Mouse (Mus musculus) embryonic facial prominence, embryonic 12.5 days (tissue): ENCODE measurements around the gene Maneal. TPM values are rescaled to one million over a fixed set of nuclear protein-coding genes. Genes with fewer than 3 reads are reported as not detected.

Experiments used
- ATAC-seq: fragments of 200-750 bp; cut with Nextera tagmentation; 2 replicates; pipeline ENCODE4 v1.8.0; 2017; ENCODE audit not compliant: insufficient number of reproducible peaks, insufficient read depth, low FRiP score, low TSS enrichment
- H3K27ac ChIP-seq: fragments of 300-500 bp; sonication (generic); 2 replicates; pipeline ENCODE4 v1.5.1; 2016; ENCODE audit warnings: mild to moderate bottlenecking
- H3K27me3 ChIP-seq: fragments of 300-500 bp; sonication (generic); 2 replicates; pipeline ENCODE4 v1.6.1; 2016; ENCODE audit warnings: mild to moderate bottlenecking, moderate library complexity
- H3K36me3 ChIP-seq: fragments of 300-500 bp; sonication (generic); 2 replicates; pipeline ENCODE4 v1.6.1; 2016; ENCODE audit warnings: mild to moderate bottlenecking
- H3K4me1 ChIP-seq: fragments of 300-500 bp; sonication (generic); 2 replicates; pipeline ENCODE4 v1.6.1; 2016
- H3K4me2 ChIP-seq: fragments of 300-500 bp; sonication (generic); replicated peaks from 2 replicates; pipeline ENCODE4 v1.6.1; 2016; ENCODE audit warnings: mild to moderate bottlenecking, moderate library complexity
- H3K4me3 ChIP-seq: fragments of 300-500 bp; sonication (generic); 2 replicates; pipeline ENCODE4 v1.5.1; 2016; ENCODE audit warnings: mild to moderate bottlenecking
- H3K9ac ChIP-seq: fragments of 300-500 bp; sonication (generic); 2 replicates; pipeline ENCODE4 v1.6.1; 2016; ENCODE audit warnings: mild to moderate bottlenecking, moderate library complexity
- H3K9me3 ChIP-seq: fragments of 300-500 bp; sonication (generic); 2 replicates; pipeline ENCODE4 v1.6.1; 2016; ENCODE audit warnings: mild to moderate bottlenecking, moderate library complexity
- WGBS: fragments of 180-500 bp; shearing (Covaris S2); methylation state at CpG from one replicate; pipeline ENCODE4 v1.1.7; 2016; 5-methylcytosine and 5-hydroxymethylcytosine counted together
- polyA plus RNA-seq: library from polyadenylated mRNA; unstranded; fragments of >200 nt; fragmentation: Nextera tagmentation; extraction: Ambion mirVana; gene quantifications from 2 replicates; pipeline ENCODE4 v1.2.1, GENCODE M21; 2016

Gene Maneal
- polyA plus RNA-seq, 1 experiment from 2014 or later: 1.4 TPM

DNA sequence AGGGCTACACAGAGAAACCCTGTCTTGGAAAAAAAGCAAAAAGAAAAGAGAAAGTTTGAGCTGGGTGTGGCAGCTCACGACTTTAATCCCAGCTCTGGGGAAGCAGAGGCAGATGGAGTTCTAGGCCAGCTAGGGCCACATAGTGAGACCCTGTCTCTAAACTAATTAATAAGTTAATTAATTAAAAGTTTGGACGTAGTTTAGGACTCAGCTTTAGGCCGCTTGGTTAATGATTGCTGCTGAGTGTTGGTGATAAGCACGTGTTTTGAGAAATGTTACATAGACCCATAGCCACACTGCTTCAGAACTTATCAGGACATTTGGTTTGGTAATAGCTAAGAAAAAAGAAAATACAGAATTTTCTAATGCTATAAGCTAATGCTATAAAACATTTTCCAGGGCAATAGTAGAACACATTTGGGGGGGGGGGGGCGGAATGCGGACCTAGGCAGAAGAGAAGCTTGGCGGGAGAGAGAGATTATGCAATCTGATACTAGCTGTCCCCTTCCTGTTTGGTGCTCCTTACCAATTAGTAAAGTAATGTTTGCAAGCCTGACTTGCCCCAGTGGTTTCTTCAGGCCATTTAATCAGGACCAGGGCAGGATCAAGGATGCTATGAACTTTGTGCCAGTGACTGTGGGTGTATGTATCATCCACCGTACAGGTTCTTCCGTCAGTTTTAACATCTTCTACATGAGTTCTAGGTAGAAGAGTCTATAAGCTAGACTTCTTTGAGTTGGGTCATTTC is 52.7 kb downstream of the Maneal start:
- no peaks in the 10 kb centered on the region for H3K27me3 ChIP-seq
- H3K36me3 ChIP-seq: peaks cover 39% of the 10 kb centered on the region
- H3K4me1 ChIP-seq: no peaks in the 10 kb centered on the region
- no peak overlapping the region for H3K27ac ChIP-seq
- no peaks in the 10 kb centered on the region for H3K9me3 ChIP-seq
- WGBS: 84% methylated on average over 9 of the region's 9 CpGs
- no peak overlapping the region for H3K9ac ChIP-seq
- ATAC-seq: no peak
- no peak overlapping the region for H3K4me2 ChIP-seq
- H3K4me3 ChIP-seq: no peak overlapping the region

- Histone ChIP-seq H3K4me3 (no peak overlapping the region), H3K4me1 (peaks cover 2% of the 10 kb centered on the region), H3K9ac (no peak overlapping the region), H3K27me3 (no peaks in the 10 kb centered on the region), H3K4me2 (no peak overlapping the region), H3K9me3 (no peaks in the 10 kb centered on the region), H3K36me3 (peaks cover 40% of the 10 kb centered on the region), H3K27ac (no peak overlapping the region)
- no peak for ATAC-seq
- 84% methylated on average over 5 of the region's 5 CpGs for WGBS
Observed at GRCm38 (mm10) chr4:124808511-124808910, 53.5 kb downstream of the Maneal start.

Other genes starting within 250 kb of the Maneal start
- 2.9 and 3.6 TPM in 2 replicates for gene Pou3f1, start 205.4 kb downstream of the Maneal start, polyA plus RNA-seq
- gene Utp11, start 168.6 kb downstream of the Maneal start, polyA plus RNA-seq: 81.1 and 86.4 TPM in 2 replicates
- 12.5 and 14.3 TPM in 2 replicates for gene Fhl3, start 161.5 kb downstream of the Maneal start, polyA plus RNA-seq
- 205 and 210 TPM in 2 replicates for gene Sf3a3, start 147.4 kb downstream of the Maneal start, polyA plus RNA-seq
- 28.7 and 29.5 TPM in 2 replicates for gene Inpp5b, start 120.3 kb downstream of the Maneal start, polyA plus RNA-seq
- 12.8 and 14.6 TPM in 2 replicates for gene Mtf1, start 60.1 kb downstream of the Maneal start, polyA plus RNA-seq
- gene Yrdc, start 11.5 kb downstream of the Maneal start, polyA plus RNA-seq: 42.3 and 45.2 TPM in 2 replicates
- 62.6 and 62.8 TPM in 2 replicates for gene 1110065P20Rik, start 11.0 kb downstream of the Maneal start, polyA plus RNA-seq
- 1.5 and 1.9 TPM in 2 replicates for gene Epha10, start 18.7 kb upstream of the Maneal start, polyA plus RNA-seq
- 19.5 and 20.1 TPM in 2 replicates for gene 9930104L06Rik, start 74.9 kb upstream of the Maneal start, polyA plus RNA-seq
- 158 and 176 TPM in 2 replicates for gene Cdca8, start 77.1 kb upstream of the Maneal start, polyA plus RNA-seq
- 7.2 and 11.4 TPM in 2 replicates for gene Rspo1, start 124.3 kb upstream of the Maneal start, polyA plus RNA-seq
- 101 and 105 TPM in 2 replicates for gene Gnl2, start 154.4 kb upstream of the Maneal start, polyA plus RNA-seq
- 0.17 and 0.20 TPM in 2 replicates for gene Dnali1, start 203.5 kb upstream of the Maneal start, polyA plus RNA-seq
- 37.6 and 40.6 TPM in 2 replicates for gene Snip1, start 204.5 kb upstream of the Maneal start, polyA plus RNA-seq
- 78.8 and 86.9 TPM in 2 replicates for gene Meaf6, start 223.0 kb upstream of the Maneal start, polyA plus RNA-seq